Mouse (Mus musculus) T-helper 1 cell (primary cell): ENCODE data around the gene Krba1.

Experiments
- in situ Hi-C: fragments of 300-600 bp; cut with MboI, MseI; formaldehyde crosslinking; loops from one replicate; pipeline ENCODE4 v1.15.1; 2025; ENCODE audit warnings: high pct_unique_total_duplicates

Krba1 gene

DNA sequence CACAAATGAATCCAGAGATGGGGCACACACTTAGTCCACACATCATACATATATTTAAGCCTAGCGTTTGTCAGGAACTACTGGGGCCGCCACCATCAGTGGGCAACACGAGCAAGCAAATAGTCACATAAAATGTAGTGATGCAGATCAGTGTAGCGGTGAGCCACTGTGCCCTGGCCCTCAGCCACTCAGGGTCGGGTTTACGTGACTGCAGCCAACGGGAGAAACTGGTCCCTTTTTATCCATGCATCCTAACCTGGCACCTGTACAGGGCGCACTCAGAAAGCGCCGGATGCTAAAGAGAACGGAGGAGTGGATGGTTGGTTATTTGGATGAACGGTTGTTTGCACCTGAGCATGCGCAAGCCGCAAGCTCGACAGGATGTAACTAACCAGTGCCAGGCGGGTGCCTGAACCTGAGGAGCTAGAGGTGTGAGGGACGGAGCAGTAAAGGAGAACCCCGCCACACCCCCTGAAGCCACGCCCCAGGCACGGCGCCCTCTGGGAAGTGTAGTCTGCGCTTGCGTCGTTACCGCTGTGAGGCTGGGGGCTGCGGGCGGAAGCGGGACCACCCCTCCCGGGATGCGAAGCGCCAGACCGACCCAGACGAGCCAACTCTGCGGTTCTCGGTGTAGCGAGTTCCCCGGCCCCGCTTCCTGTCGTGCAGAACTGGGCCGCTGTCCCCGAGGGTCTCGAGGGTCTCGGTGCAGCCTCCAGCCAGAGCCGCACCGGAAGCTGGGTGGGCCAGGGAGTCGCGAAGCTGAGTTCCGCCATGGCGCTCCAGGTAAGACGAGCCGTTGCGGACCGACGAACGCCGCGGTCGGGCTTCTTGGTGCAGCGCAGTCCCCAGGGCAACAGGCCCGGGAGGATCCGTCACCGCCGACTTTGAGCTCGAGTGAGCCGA is at the start of gene Krba1:
Gene Krba1, plus strand, starts transcription at position 482 of the 903 bp plus-strand sequence.
- in situ Hi-C loops, result loop anchor here (10.0 kb wide), 1 partner anchor 711 kb away; no protein-coding TSS in a partner anchor

DNA sequence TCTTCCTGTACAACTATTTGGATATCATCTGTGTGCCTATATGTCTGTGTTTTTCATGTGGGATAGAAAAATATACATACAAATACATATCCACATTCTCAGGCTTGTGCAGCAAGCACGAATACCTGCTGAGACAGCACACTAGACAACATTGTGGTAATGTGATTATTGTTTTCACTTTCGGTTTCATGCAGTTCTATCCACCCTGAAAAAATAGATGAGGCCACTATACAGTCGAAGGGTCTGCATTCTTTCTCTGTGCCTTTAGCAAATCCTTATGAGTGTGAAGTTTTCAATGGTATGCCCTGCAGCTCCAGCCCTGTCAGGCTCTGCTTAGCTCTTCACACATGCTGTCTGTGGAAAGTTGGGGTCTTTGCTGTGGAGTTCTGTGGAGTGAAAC is 36.5 kb upstream of the Krba1 start:
- in situ Hi-C loops, result no loop called here

DNA sequence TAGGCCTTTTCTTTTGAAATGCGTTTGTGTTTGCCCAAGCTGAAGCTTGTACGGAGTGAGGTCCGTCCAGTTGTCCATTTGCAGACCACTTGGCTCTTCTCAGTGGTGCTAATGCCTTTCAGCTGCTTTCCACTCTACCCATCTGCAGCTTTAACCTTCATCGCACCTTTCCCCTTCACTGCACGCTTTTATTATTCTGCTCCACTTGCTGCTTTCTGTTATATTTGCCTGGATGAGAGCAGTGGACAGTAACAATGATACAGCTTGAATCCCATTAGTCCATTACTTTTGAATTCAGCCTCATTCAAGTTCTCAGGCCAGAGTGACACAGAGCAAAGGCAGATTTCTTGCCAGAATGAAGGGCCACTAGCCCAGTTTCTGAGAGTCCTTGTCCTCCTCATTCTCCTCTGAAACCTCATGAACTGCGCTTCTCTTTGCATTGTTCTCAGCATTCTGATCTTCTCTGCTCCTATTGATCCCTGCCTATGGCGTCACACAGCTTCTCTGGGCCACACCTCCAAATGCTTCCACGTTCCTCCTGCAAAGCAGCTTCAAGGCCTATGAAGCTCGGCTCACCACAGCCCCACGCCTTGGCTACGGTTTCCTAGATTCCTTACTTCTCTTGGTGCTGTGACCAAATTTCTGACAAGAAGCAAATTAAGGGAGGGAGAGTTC is 28.9 kb upstream of the Krba1 start:
- in situ Hi-C loops, result loop anchor here (5.0 kb wide), 1 partner anchor 74 kb away; no protein-coding TSS in a partner anchor

DNA sequence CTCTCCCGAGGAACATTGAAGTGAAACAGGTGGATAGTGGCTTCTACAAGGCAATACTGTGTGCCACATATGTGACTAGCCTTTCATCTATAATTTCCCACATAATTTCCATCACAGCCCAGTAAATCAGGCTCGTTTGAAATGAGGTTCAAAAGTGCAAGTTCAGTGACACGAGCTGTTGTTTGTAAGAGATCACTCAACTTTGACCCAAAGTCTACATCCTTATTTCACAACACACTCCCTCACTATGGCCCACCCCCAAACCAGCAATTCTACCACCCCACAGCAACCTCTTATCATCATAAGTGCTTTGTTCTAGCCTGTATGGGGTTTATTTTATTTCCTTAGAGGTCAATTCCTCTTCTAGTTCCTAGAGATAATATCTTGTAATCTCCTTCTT is 7.2 kb upstream of the Krba1 start:
- in situ Hi-C loops, result no loop called here

DNA sequence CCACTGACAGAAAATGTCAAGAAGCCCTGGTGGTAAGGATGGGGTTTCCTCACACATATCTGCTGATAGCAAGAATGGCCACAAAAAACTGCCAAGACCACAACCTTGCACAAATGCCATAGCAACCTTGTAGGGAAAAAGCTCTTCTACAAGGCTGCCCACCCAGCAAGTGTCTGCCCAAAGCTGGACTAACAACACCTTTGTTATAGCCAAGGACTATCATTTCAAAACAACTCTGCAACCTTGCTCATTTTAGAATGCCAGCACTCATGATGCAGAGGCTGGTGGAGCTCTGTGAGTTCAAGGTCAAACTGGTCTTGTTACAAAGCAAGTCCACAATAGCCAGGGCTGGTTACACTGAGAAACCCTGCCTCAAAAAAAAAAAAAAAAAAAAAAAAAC is 1.6 kb upstream of the Krba1 start:
- in situ Hi-C loops, result loop anchor here (10.0 kb wide), 1 partner anchor 709 kb away; no protein-coding TSS in a partner anchor

DNA sequence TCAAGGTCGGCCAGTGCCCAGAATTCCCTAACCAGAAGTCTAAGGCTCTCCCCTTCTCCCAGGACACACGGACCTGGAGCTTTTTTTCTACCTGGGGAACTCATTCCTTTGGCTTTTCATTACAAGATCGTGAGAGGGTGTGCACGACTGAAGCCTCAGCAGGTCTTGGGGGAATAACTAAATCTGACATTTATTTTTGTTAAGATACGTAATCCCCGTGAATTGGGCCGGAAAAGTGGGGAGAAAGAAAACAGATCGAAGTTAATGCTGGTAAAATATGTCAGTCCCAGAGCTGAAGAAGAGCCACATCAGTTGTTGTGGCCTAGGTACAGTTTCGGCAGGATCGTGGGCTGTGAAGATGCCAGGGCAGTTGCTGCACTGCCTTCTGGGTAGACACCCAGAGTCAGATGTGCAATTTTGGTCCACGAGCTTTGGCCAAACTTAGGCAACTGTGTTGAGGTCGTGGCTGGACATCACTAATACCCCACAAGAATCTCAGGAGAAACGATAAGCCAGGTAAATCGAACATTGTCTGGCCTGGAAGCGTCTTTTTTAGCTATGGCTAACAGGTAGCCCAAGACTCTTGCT is 716 bp downstream of the Krba1 start:
- in situ Hi-C loops, result loop anchor here (10.0 kb wide), 1 partner anchor 711 kb away; no protein-coding TSS in a partner anchor

DNA sequence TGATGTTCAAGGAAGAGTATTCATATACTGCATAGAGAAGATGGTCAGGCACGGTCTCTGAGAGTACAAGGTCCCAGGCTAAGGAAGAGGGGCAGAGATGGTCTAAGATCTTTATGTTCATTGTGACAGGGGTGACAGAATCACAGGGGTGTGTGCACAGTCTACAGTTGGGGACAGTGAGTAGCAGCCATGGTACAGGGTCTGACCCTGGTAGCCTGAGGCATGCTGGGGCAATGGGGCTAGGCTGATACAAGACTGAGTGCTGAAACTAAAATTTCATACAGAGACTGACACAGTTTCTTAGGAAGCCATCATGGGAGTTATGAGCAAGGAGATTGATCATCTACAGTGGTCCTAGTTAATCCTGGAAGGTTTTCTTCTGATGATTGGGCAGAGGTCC is 1.3 kb downstream of the Krba1 start:
- in situ Hi-C loops, result loop anchor here (10.0 kb wide), 1 partner anchor 712 kb away; no protein-coding TSS in a partner anchor

DNA sequence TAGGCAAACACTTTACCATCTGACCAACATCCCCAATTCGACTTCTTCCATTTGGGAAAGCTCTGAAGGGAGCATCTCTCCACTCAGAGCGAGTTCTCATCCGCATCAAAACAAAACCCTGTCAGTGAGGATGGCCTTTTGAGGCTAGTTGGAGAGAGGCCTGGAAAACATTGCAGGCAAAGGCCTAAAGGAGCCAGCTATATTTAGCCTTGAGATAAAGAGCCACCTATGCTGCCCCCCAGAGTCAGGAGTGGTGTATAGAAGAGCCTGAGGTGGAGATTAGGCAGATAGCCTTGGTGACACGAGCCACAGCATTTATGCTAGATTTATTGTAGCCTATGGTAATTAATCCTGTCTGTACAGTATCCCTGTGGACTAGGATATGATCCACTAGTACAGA is 1.9 kb downstream of the Krba1 start:
- in situ Hi-C loops, result loop anchor here (10.0 kb wide), 1 partner anchor 713 kb away; no protein-coding TSS in a partner anchor

DNA sequence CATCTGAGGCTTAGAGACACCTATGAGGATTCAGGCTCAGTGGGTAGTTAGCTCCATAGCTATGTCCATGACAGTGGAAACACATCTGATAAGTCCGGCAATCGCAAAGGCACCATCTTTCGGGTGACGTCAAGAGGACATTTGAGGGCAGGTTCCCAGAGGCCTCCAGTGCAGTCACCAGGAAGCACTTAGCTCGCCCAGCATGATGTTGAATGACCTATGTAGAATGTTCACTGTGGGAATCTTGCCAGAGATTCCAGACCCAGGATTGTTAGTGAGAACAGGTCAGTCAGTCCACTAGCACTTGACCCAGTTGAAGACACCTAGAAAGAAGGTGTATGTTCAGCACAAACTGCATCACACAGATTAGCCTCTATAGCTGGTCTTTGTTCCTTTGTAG is 4.5 kb downstream of the Krba1 start:
- in situ Hi-C loops, result loop anchor here (10.0 kb wide), 1 partner anchor 715 kb away; no protein-coding TSS in a partner anchor

DNA sequence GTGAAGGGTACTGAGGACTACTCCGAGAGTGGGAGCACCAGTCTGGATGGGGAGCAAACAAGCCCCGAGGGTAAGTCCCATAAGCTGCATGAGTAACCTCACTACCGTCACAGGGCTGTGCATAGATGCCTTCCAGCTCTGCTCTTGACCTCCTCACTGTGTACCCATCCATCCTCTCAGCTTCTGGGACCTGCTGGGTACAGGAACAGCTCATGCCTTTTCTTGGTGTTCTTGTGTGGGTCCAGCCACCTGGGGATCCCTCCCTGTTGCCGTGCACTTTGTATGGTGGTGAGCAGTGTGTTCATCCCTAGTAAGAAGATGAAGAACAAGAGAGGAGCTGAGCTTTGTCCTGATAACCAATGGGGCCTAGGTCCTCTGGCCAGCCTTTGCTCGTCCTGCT is 8.7 kb downstream of the Krba1 start:
- in situ Hi-C loops, result no loop called here

DNA sequence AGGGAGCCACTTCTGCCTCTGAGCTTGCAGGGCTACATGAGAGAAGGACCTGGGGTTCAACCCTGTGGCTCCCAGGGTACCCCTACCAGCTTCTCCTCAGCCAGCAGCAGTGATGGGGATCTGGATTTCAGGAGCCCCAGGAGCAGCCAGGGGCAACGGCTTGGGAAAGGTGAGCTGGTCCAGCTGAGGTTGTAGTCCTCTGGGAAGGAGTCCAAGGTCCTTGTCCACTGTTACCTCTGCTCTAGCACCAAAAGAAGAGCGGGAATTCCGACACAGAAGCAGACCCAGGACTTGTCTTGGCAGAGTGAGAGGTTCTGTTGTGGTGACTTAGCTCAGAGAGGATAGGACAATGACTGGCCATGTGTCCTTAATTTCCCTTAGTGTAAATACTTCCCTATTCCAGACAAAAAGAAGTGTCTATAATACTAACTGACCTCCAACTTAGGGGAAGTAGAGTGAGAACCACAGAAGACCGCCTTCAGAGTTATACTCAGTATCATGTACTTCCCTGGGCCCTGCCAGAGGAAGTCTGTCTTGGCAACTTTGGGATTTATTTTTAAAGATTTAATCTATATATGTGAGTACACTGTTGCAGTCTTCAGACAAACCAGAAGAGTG is 14.4 kb downstream of the Krba1 start:
- in situ Hi-C loops, result loop anchor here (5.0 kb wide), 1 partner anchor 67 kb away; no protein-coding TSS in a partner anchor

DNA sequence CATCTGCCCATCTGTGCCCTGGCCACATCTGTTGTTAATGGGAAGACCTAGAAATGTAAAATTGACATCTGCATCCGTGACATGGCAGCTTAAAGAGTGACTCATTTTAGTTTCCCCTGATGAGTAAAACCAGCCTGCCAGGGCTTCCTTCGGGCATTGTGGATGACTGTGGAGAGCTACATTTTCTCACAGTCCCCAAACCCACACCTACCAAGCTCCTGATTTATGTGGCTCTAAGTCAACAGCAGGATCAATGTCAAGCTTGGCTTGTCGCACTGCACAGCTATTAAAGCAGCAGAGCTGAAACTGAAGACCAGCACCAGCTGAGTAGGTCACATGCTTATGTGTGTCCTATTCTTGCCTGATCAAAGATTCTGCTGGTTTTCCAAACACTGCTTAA is 15.2 kb downstream of the Krba1 start:
- in situ Hi-C loops, result loop anchor here (5.0 kb wide), 1 partner anchor 67 kb away; no protein-coding TSS in a partner anchor

DNA sequence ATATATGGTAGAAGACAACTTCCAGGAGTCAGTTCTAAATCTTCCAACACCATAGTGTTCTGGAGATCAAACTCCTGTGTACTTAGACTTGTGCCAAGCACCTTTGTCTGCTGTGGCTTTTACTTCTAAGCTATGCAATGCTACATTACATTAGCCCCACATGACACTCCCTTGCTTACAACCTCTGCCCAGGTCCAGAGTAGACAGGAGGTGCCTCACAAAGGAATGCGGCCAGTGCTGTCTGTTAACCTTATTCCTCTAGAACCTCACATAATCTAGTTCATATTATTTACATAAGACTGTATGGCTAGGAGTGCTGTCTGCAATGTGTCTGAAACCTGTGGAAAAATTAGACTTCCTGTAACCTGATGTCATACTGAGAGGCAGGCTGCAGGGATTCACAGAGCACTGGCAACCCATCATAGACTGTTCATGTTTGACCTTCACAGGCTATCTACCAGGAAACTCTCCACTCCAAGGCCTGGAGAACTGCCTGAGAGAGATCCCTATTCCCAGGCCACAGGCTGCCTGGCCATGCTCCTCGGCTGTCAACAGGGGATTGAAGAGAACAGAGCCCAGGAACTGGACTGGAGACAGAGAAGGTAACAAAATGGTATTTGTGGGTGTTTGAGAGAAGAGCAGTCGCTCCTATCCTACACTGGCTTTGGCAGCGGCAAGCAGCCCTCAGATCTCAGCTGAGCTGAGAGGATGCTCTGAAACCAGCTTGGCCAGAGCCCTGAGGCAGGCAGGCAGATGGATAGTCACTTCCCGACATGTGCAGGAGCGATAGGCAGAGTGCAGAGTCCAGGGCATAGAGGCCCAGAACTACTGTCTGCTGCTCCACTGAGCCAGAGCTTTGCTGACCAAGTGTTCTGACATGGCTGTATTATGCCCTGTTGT is 16.1 kb downstream of the Krba1 start:
- in situ Hi-C loops, result loop anchor here (5.0 kb wide), 1 partner anchor 66 kb away; no protein-coding TSS in a partner anchor

DNA sequence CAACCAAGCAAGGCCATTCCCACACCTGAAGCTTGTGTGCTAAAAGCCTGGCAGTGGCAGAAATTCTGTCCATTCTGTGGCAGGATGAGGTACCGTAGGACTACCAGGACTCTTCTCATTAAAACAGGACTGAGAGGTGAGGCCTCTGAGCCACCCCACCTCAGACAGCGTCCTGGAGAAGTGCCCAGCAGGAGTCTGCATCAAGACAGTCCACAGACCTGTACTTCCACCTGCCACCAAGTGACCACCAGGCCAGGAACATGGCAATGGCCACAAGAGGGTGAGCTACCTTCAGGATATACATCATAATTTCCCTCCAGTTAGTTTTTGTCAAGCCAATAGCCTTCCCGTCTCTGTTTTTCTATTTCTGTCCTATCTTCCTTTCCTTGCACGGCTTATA is 16.8 kb downstream of the Krba1 start:
- in situ Hi-C loops, result loop anchor here (5.0 kb wide), 1 partner anchor 65 kb away; no protein-coding TSS in a partner anchor

DNA sequence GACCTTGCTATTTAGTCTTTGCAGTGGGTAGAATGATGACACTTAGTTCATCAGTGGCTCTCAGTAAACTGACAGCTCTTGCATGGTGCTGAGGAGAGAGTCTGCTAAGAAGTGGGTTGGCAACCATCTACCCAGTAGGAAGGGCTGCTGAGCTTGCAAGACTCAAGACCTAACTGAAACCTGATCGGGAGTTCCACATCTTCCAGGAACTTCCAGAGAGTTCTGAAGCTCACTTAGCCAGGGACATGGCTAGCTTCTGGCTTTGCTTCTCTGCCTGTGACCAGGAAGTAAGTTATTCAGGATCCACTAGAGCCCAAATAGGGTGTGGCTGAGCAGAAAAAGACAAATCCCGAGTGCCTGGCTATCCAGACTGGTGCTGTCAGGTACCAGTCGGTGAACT is 17.3 kb downstream of the Krba1 start:
- in situ Hi-C loops, result loop anchor here (5.0 kb wide), 1 partner anchor 65 kb away; no protein-coding TSS in a partner anchor

DNA sequence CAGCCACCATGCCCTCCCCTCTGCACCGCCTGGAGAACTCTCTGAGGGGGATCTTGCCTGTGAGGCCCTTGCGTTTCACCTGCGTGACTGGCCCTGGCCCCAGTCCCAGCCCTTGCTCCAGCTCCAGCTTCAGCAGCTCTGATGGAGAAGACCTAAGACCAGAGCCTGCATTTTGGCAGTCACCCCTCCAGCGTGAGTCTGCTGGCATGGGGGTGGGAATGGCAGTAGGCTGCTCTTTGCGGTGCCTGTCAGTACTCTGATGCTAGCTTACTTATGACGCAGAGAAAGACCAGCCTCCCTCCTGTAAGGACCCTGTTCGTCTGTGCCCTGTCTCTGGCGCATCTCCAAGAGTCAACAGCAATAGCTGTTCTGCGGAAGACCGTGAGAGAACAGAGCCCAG is 17.7 kb downstream of the Krba1 start:
- in situ Hi-C loops, result loop anchor here (5.0 kb wide), 1 partner anchor 64 kb away; no protein-coding TSS in a partner anchor

DNA sequence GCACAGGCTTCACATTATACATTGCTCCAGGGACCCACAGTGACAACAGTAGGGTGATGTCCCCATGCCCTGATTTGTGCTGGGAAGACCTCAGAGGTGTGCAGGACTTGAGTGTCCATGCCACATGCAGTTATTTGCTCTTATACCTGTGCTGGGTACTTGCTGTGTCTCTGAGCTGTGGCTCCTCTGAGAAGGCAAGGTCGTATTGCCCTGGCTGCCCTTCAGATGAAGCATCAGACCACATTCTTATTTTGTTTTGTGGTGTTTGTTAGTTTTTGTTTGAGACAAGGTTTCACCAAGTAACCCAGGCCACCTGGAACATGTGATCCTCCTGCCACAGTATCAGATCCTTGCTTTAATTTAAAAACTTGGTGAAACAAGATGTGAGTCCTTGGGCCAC is 19.5 kb downstream of the Krba1 start:
- in situ Hi-C loops, result loop anchor here (5.0 kb wide), 1 partner anchor 62 kb away; no protein-coding TSS in a partner anchor

DNA sequence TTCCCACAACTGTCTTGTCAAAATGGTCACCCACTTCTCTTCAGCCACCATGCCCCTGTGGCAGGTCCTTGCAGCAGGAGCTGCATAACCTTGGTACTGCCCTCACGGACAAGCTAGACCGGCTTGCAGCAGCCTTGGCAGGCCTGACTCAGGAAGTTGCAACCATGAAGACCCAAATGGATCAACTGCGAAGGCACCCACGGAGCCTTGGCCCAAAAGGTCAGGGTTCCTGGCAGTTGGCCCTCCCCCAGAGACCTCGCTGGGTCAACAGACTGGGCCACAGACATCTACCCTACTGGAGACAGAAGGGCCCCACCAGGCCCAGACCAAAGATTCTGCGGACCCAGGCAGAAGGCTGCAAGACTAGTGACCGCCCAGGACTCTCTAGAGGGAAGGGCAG is 20.2 kb downstream of the Krba1 start:
- in situ Hi-C loops, result no loop called here

DNA sequence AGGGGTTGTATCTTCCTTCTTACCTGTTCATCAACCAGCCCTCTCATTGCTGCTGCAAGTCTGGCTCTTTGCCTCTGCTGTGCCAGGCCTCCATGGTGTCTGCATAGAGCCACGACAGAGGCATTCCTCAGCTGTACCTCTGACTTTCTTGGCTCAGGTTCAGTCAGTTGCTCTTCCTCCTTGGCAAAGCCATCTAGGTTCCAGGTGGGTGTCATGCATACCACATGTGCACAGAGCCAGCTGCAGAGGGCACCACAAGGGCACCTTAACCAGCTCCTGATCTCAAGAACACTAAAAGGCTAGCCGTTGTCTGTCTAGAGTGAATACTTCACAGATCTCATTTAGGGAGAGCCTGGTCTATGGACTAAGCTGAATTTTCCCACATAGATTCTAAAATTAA is 21.1 kb downstream of the Krba1 start:
- in situ Hi-C loops, result no loop called here

DNA sequence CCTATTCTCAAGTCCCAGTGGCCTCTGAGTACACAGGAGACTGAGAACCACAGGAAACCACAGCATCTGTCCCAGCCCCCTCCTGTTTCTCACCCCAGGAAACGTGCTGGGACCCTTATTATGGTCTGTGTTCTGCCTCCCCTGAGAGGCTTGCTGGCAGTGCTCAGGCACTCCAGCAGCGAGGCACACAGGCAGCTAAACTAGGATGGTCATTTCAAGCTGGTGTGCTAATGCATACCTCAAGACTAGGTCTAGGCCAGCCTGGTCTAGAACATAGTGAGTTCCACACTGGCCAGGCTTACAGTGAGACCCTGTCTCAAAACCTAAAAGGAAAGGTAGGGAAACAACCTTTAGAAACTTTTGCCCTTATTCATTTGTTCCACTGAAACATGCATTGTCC is 25.3 kb downstream of the Krba1 start:
- in situ Hi-C loops, result no loop called here
